Mouse (Mus musculus) small intestine, adult 2 months (tissue): ENCODE measurements around the gene Ankrd6. TPM values are rescaled to one million over a fixed set of nuclear protein-coding genes. Genes with fewer than 3 reads are reported as not detected.
A peak's percentile ranks its signal among the peaks of the same experiment; 100 is the strongest.

Experiments
- H3K27ac ChIP-seq: fragments of 200-500 bp; 2 replicates; pipeline ENCODE4 v1.5.1; 2012; ENCODE audit warnings: low read depth, low read length, control low read depth, inconsistent platforms; ENCODE audit not compliant: insufficient read depth
- H3K27me3 ChIP-seq: fragments of 200-500 bp; 2 replicates; pipeline ENCODE4 v1.6.1; 2012; ENCODE audit warnings: mild to moderate bottlenecking, moderate library complexity, low read length, inconsistent platforms; ENCODE audit not compliant: control insufficient read depth, insufficient read depth
- H3K36me3 ChIP-seq: fragments of 200-500 bp; 2 replicates; pipeline ENCODE4 v1.6.1; 2012; ENCODE audit warnings: mild to moderate bottlenecking, low read length, control low read depth, inconsistent platforms; ENCODE audit not compliant: control insufficient read depth, insufficient read depth
- H3K4me1 ChIP-seq: fragments of 200-500 bp; 2 replicates; pipeline ENCODE4 v1.6.1; 2012; ENCODE audit warnings: low read length, inconsistent platforms, mixed read lengths; ENCODE audit not compliant: control insufficient read depth, insufficient read depth, insufficient read length
- H3K4me3 ChIP-seq: fragments of 200-500 bp; 2 replicates; pipeline ENCODE4 v1.5.1; 2012; ENCODE audit warnings: low read depth, mild to moderate bottlenecking, control low read depth, inconsistent platforms, low read length, moderate library complexity
- CTCF ChIP-seq: fragments of 200-500 bp; IDR thresholded peaks from 2 replicates; pipeline ENCODE4 v1.5.1; 2012; ENCODE audit warnings: low read depth, mild to moderate bottlenecking, control low read depth, inconsistent platforms, low read length, moderate library complexity, mixed read lengths; ENCODE audit not compliant: insufficient replicate concordance, insufficient read length; ENCODE audit errors: extremely low read depth
- POLR2A ChIP-seq: fragments of 200-500 bp; IDR thresholded peaks from 2 replicates; pipeline ENCODE4 v1.6.1; 2012; ENCODE audit warnings: low read depth, mild to moderate bottlenecking, control low read depth, inconsistent platforms, low read length, moderate library complexity
- WGBS: fragments of 180-500 bp; shearing (Covaris S2); methylation state at CpG from one replicate; pipeline ENCODE4 v1.1.7; 2018; 5-methylcytosine and 5-hydroxymethylcytosine counted together
- polyA plus RNA-seq: library from polyadenylated mRNA; depleted of rRNA; stranded (reverse); fragments of >200 nt; gene quantifications from 2 replicates; pipeline ENCODE4 v1.2.3, GENCODE M21; 2012

Gene Ankrd6
- polyA plus RNA-seq, 1 experiment, result 0.27 TPM

DNA sequence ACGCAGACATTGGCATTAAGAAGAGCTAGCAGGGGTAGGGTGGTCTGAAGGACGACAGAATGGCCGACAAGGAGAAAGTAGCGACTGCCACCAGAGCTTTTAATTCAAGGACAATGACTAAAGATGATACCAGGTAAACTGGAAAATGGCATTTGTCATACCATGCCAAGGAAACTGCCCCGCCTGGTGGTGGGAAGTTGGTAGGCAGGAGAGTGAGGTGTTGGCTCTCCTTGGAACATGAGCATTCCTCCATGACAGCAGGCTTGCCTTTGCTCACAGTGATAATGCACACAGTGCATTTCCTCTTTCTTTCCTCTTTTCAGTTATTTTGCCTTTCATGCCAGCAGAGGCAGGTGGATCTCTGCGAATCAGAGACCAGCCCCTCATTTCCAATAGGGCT is 83.2 kb downstream of the Ankrd6 start:
- Histone ChIP-seq H3K4me1 (no peaks in the 10 kb centered on the region), H3K36me3 (no peaks in the 10 kb centered on the region), H3K27ac (no peak overlapping the region), H3K4me3 (no peak overlapping the region), H3K27me3 (no peaks in the 10 kb centered on the region)
- WGBS, result 73% methylated on average over 6 of the region's 6 CpGs
- TF ChIP-seq CTCF, result peak; percentile 27; the same call in 1 of the 2 replicates
- no peak for TF ChIP-seq POLR2A

DNA sequence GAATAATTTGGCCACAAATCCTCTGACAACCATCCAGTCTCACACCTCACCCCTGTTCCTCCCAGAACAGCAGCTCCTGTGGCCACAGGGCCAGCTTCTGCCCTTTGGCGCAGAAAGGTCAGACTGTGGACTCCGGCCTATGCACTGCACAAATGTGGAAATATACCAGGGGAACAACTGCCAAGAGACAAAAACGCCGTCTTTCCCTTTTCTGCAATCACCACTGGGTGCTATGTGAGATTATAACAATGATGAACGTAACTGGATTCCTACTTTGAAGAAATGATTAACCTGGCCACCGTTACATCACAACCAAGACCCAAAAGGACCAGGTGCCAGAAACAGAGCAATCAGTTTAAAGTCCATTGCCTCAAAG is 85.8 kb downstream of the Ankrd6 start:
- H3K4me1 ChIP-seq, result no peaks in the 10 kb centered on the region
- no peak overlapping the region for H3K27ac ChIP-seq
- WGBS, result 59% methylated on average over 6 of the region's 6 CpGs
- H3K4me3 ChIP-seq, result no peak overlapping the region
- H3K27me3 ChIP-seq, result no peaks in the 10 kb centered on the region
- TF ChIP-seq POLR2A (no peak), CTCF (no peak)
- H3K36me3 ChIP-seq, result no peaks in the 10 kb centered on the region

DNA sequence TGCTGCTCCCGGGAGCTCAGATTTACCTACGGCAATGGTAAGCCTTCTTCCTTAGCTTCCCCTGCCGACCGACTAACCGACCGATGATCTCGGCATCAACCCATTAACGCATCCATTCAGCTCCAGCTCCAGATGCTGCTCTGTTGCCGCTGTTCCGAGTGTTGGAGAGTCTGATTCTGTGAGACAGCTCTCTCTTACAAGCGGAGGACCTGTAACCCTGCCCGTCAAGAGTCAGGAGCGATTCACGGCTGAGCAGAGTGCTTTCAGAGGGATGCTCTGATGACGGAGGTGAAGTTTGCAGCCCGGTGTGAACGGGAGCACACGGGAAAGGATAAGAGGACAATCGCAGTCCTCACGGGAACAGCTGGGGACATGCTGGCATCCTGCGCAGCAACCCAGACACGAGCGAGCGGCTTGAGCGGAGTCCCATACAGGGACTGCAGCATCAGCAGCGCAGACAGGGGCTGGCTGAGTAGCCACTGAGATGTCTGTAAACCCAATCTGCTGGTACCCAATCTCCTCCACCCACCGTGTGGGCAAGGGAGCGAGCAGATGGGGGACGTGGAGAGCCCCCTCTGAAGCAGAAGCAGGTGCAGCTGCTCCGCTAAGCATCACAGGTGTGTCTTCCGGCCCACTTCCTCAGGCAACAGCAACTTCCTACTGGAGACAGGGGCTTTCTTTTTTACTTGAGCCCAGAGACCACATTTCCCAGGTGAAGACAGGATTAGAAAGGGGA is 86.3 kb downstream of the Ankrd6 start:
- H3K27ac ChIP-seq, result no peak overlapping the region
- H3K4me1 ChIP-seq, result no peaks in the 10 kb centered on the region
- H3K4me3 ChIP-seq, result no peak overlapping the region
- H3K36me3 ChIP-seq, result no peaks in the 10 kb centered on the region
- H3K27me3 ChIP-seq, result no peaks in the 10 kb centered on the region
- 54% methylated on average over 31 of the region's 31 CpGs for WGBS
- TF ChIP-seq POLR2A (no peak), CTCF (no peak)

DNA sequence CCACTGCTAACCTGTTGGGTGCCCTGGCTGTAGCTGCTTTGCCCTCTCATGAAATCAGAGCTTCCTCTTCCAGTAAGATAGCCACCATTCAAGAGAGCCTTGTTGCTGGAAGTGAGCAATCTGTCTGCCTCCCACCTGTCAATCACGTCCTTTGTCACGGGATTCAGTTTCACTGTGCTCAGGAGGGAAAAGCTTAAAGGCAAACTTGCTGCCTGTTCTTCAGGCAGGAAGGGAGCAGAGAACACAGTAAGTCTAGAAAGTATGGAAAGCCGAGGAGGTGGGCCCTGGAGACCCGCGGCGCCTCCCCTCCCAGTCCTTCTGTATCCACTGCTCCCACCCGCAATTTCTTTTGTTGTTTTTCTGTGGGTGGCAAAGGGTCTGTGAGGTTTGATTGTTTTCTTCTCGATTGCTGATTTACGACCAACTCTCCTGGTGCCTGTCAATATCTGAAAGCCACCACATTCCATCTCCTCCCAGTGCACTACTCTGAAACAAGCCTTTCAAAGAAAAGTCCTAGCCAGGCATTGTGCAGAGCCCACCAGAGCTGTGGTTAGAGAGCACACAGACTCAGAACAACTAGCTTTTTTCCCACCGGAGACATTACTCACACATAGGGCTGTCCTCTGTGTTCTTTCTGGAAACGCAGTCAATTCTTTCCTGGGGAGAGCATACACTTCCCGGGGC is 87.1 kb downstream of the Ankrd6 start:
- 31% methylated on average over 12 of the region's 12 CpGs for WGBS
- no peak for TF ChIP-seq CTCF
- no peak for TF ChIP-seq POLR2A
- H3K27ac ChIP-seq, result no peak overlapping the region
- H3K4me3 ChIP-seq, result no peak overlapping the region
- H3K36me3 ChIP-seq, result no peaks in the 10 kb centered on the region
- no peaks in the 10 kb centered on the region for H3K27me3 ChIP-seq
- no peaks in the 10 kb centered on the region for H3K4me1 ChIP-seq

DNA sequence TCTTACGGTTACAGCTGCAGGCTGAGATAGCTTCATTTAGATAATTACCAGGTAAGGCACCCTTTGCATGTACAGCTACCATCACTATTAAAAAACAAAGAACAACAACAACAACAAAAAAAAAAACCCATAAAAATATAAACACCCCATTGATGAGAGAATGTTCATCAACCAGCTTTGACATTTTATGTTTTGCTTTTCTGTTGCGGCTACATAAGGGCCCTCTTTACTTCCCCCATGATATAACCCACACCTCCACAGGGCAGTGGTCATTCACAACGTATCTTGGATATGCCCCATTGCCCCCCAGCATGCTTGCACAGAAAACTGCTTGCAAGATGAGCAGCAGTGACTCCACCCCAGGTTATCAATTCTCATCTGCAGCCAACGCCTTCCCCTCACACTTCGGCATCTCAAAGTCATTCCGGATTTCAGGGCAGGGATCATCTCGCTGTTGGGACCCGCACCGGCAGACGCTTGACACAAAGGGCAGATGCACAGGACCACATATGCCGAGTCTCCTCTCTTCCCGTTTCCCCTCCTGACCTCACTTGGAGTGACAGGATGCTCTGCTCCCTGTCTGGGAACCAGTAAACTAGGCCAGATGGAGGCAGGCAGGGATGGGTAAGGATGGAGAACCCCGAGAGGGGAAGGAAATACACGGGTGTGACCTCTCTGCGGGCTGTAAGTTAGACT is 87.7 kb downstream of the Ankrd6 start:
- Histone ChIP-seq H3K27ac (no peak overlapping the region), H3K4me3 (no peak overlapping the region), H3K36me3 (no peaks in the 10 kb centered on the region), H3K4me1 (no peaks in the 10 kb centered on the region), H3K27me3 (no peaks in the 10 kb centered on the region)
- TF ChIP-seq POLR2A (no peak), CTCF (no peak)
- WGBS, result 55% methylated on average over 15 of the region's 15 CpGs

DNA sequence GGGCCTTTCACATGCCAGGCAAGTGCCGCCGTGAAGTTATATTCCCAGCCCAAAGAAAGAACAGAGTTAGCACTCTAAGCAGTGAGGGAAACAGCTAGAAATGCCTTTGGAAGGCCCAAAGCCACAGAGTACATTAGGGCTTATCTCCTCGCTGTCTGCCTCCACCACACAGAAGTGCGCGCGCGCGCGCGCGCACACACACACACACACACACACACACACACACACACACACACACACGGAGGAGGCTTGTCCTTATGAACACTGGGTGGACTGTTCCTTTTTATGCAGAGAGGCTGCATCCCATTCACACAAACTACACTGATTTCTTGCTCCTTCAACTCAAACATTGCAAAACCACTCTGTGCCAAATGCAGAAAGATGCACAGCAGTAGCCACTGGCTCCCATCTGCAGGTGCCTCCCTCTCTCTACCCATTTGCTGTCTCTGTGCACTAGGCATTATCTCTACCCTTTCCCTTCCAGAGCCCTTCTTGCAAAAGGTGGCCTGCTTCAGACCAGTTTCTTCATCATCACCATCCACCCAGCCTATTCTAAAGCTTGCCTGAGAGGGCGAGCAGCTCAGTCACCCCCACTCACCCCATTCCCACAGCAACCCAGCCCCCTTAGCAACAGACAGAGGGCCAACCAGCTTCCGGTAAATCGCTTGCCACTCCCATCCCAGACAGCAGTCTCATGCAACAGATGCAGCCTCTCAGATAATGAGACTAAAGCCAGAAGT is 88.5 kb downstream of the Ankrd6 start:
- H3K4me3 ChIP-seq, result no peak overlapping the region
- no peaks in the 10 kb centered on the region for H3K4me1 ChIP-seq
- 64% methylated on average over 15 of the region's 15 CpGs for WGBS
- H3K27me3 ChIP-seq, result no peaks in the 10 kb centered on the region
- no peak for TF ChIP-seq CTCF
- TF ChIP-seq POLR2A, result no peak
- H3K36me3 ChIP-seq, result no peaks in the 10 kb centered on the region
- H3K27ac ChIP-seq, result no peak overlapping the region
